Mouse (Mus musculus): ENCODE data around the gene Rab40c. TPM values are rescaled to one million over a fixed set of nuclear protein-coding genes. Genes with fewer than 3 reads are reported as not detected.
A peak's percentile ranks its signal among the peaks of the same experiment; 100 is the strongest.

Gene Rab40c
- polyA plus RNA-seq, 1 experiment from 2014 or later, result 6.6 TPM

GRCm38 (mm10) chr17:25919786-25920642 is 487 bp upstream of the Rab40c start:
- Histone ChIP-seq H3K9me3 (replicated peaks) (no peaks in the 10 kb centered on the region), H3K27ac (replicated peaks) (peak overlapping the region; percentile 94), H3K4me1 (replicated peaks) (peaks cover 54% of the 10 kb centered on the region), H3K9ac (peak overlapping the region; percentile 81), H3K27me3 (no peaks in the 10 kb centered on the region), H3K4me2 (peak overlapping the region; percentile 99), H3K4me3 (replicated peaks) (peak overlapping the region; percentile 88), H3K36me3 (replicated peaks) (peaks cover 13% of the 10 kb centered on the region)
- WGBS (ENCODE audit: insufficient replicate concordance), result under 1% methylated on average over 34 of the region's 40 CpGs
- ATAC-seq (ENCODE audit: insufficient read depth), result peak; percentile 93

GRCm38 (mm10) chr17:25918037-25918750 is 1.3 kb downstream of the Rab40c start:
- H3K9me3 ChIP-seq (replicated peaks), result no peaks in the 10 kb centered on the region
- ATAC-seq (ENCODE audit: insufficient read depth), result no peak
- peak overlapping the region; percentile 99 for H3K4me2 ChIP-seq
- peak overlapping the region; percentile 88 for H3K4me3 ChIP-seq (replicated peaks)
- H3K27me3 ChIP-seq, result no peaks in the 10 kb centered on the region
- H3K9ac ChIP-seq, result peak overlapping the region; percentile 81
- no peak overlapping the region for H3K27ac ChIP-seq (replicated peaks)
- WGBS (ENCODE audit: insufficient replicate concordance), result 82% methylated on average over 9 of the region's 9 CpGs
- peaks cover 72% of the 10 kb centered on the region for H3K4me1 ChIP-seq (replicated peaks)
- H3K36me3 ChIP-seq (replicated peaks), result no peaks in the 10 kb centered on the region; the same call in 1 of the 2 replicates

GRCm38 (mm10) chr17:25916931-25917647 is 2.4 kb downstream of the Rab40c start:
- Histone ChIP-seq H3K4me3 (replicated peaks) (no peak overlapping the region), H3K27me3 (no peaks in the 10 kb centered on the region), H3K27ac (replicated peaks) (no peak overlapping the region), H3K4me2 (peak overlapping the region; percentile 99; the same call in 1 of the 2 replicates), H3K4me1 (replicated peaks) (peaks cover 72% of the 10 kb centered on the region), H3K36me3 (replicated peaks) (no peaks in the 10 kb centered on the region; the same call in 1 of the 2 replicates), H3K9ac (no peak overlapping the region), H3K9me3 (replicated peaks) (no peaks in the 10 kb centered on the region)
- WGBS (ENCODE audit: insufficient replicate concordance), result 65% methylated on average over 8 of the region's 8 CpGs
- no peak for ATAC-seq (ENCODE audit: insufficient read depth)

- H3K27me3 ChIP-seq, result no peaks in the 10 kb centered on the region
- WGBS (ENCODE audit: insufficient replicate concordance), result 54% methylated on average over 4 of the region's 4 CpGs
- H3K27ac ChIP-seq (replicated peaks), result no peak overlapping the region; the same call in 1 of the 2 replicates
- 0 out of 2 replicates have a peak overlapping the region, but pooled peaks have one; percentile 5 for H3K4me2 ChIP-seq
- H3K36me3 ChIP-seq (replicated peaks), result no peaks in the 10 kb centered on the region; the same call in 1 of the 2 replicates
- H3K4me3 ChIP-seq (replicated peaks), result no peak overlapping the region
- no peak for ATAC-seq (ENCODE audit: insufficient read depth)
- H3K9me3 ChIP-seq (replicated peaks), result no peaks in the 10 kb centered on the region
- H3K4me1 ChIP-seq (replicated peaks), result peaks cover 64% of the 10 kb centered on the region
- H3K9ac ChIP-seq, result no peak overlapping the region
These were observed 5.2 kb downstream of the Rab40c start for GRCm38 (mm10) chr17:25914295-25914694.

- H3K4me3 ChIP-seq (replicated peaks), result no peak overlapping the region
- H3K27ac ChIP-seq (replicated peaks), result no peak overlapping the region; the same call in 1 of the 2 replicates
- no peaks in the 10 kb centered on the region for H3K9me3 ChIP-seq (replicated peaks)
- 7% methylated on average over 1 of the region's 1 CpGs for WGBS (ENCODE audit: insufficient replicate concordance)
- H3K36me3 ChIP-seq (replicated peaks), result no peaks in the 10 kb centered on the region; the same call in 1 of the 2 replicates
- H3K4me2 ChIP-seq, result 0 out of 2 replicates have a peak overlapping the region, but pooled peaks have one; percentile 5
- H3K27me3 ChIP-seq, result no peaks in the 10 kb centered on the region
- peaks cover 61% of the 10 kb centered on the region for H3K4me1 ChIP-seq (replicated peaks)
- ATAC-seq (ENCODE audit: insufficient read depth), result no peak
- H3K9ac ChIP-seq, result no peak overlapping the region
These were observed 5.7 kb downstream of the Rab40c start for GRCm38 (mm10) chr17:25913877-25914275.

- no peak overlapping the region for H3K4me2 ChIP-seq
- H3K4me1 ChIP-seq (replicated peaks), result peaks cover 56% of the 10 kb centered on the region
- H3K36me3 ChIP-seq (replicated peaks), result no peaks in the 10 kb centered on the region; the same call in 1 of the 2 replicates
- no peak overlapping the region for H3K27ac ChIP-seq (replicated peaks)
- no peak overlapping the region for H3K4me3 ChIP-seq (replicated peaks)
- H3K9me3 ChIP-seq (replicated peaks), result no peaks in the 10 kb centered on the region
- no peak overlapping the region for H3K9ac ChIP-seq
- H3K27me3 ChIP-seq, result no peaks in the 10 kb centered on the region
- WGBS (ENCODE audit: insufficient replicate concordance), result 53% methylated on average over 14 of the region's 14 CpGs
- no peak for ATAC-seq (ENCODE audit: insufficient read depth)
These were observed 6.2 kb downstream of the Rab40c start for GRCm38 (mm10) chr17:25913186-25913876.

GRCm38 (mm10) chr17:25911816-25912215 is 7.7 kb downstream of the Rab40c start:
- H3K4me3 ChIP-seq (replicated peaks), result no peak overlapping the region
- no peak overlapping the region for H3K4me2 ChIP-seq
- H3K27me3 ChIP-seq, result no peaks in the 10 kb centered on the region
- H3K36me3 ChIP-seq (replicated peaks), result no peaks in the 10 kb centered on the region; the same call in 1 of the 2 replicates
- peaks cover 40% of the 10 kb centered on the region for H3K4me1 ChIP-seq (replicated peaks)
- H3K9me3 ChIP-seq (replicated peaks), result no peaks in the 10 kb centered on the region
- ATAC-seq (ENCODE audit: insufficient read depth), result no peak
- H3K27ac ChIP-seq (replicated peaks), result no peak overlapping the region
- 70% methylated on average over 4 of the region's 4 CpGs for WGBS (ENCODE audit: insufficient replicate concordance)
- no peak overlapping the region for H3K9ac ChIP-seq

GRCm38 (mm10) chr17:25907640-25908039 is 11.9 kb downstream of the Rab40c start:
- Histone ChIP-seq H3K9me3 (replicated peaks) (no peaks in the 10 kb centered on the region), H3K4me1 (replicated peaks) (peaks cover 12% of the 10 kb centered on the region), H3K9ac (no peak overlapping the region), H3K4me3 (replicated peaks) (no peak overlapping the region), H3K27me3 (no peaks in the 10 kb centered on the region), H3K36me3 (replicated peaks) (no peaks in the 10 kb centered on the region), H3K27ac (replicated peaks) (no peak overlapping the region), H3K4me2 (no peak overlapping the region)
- ATAC-seq (ENCODE audit: insufficient read depth), result no peak
- 68% methylated on average over 2 of the region's 2 CpGs for WGBS (ENCODE audit: insufficient replicate concordance)

GRCm38 (mm10) chr17:25903061-25903460 is 16.5 kb downstream of the Rab40c start:
- H3K27me3 ChIP-seq, result no peaks in the 10 kb centered on the region
- no peaks in the 10 kb centered on the region for H3K4me1 ChIP-seq (replicated peaks)
- H3K4me2 ChIP-seq, result no peak overlapping the region
- H3K9ac ChIP-seq, result no peak overlapping the region
- no peaks in the 10 kb centered on the region for H3K9me3 ChIP-seq (replicated peaks)
- no peak for ATAC-seq (ENCODE audit: insufficient read depth)
- no peak overlapping the region for H3K27ac ChIP-seq (replicated peaks)
- peaks cover 4% of the 10 kb centered on the region for H3K36me3 ChIP-seq (replicated peaks)
- H3K4me3 ChIP-seq (replicated peaks), result no peak overlapping the region
- 39% methylated on average over 3 of the region's 3 CpGs for WGBS (ENCODE audit: insufficient replicate concordance)

- Histone ChIP-seq H3K4me3 (replicated peaks) (no peak overlapping the region), H3K4me1 (replicated peaks) (peaks cover 5% of the 10 kb centered on the region; the same call in 1 of the 2 replicates), H3K27ac (replicated peaks) (no peak overlapping the region), H3K9ac (no peak overlapping the region), H3K9me3 (replicated peaks) (no peaks in the 10 kb centered on the region), H3K4me2 (no peak overlapping the region), H3K27me3 (no peaks in the 10 kb centered on the region), H3K36me3 (replicated peaks) (peaks cover 4% of the 10 kb centered on the region)
- WGBS (ENCODE audit: insufficient replicate concordance), result 81% methylated on average over 1 of the region's 1 CpGs
- ATAC-seq (ENCODE audit: insufficient read depth), result no peak
These were observed 19.3 kb downstream of the Rab40c start for GRCm38 (mm10) chr17:25900193-25900592.
